ENCODE assay signal across 16 mouse cellular contexts in genomic region chr10:96479350-96479749, GRCm38 (mm10).
DNase-seq lines count a peak whose midpoint lies in the region; ATAC-seq and TF ChIP-seq lines count a peak whose summit lies in the region.
"Had no signal": no experiment of that assay in that cellular context is flagged by ENCODE, and none has a peak within 500 bp of the region (broad histone marks: within the 10 kb centered on the region; RNA-seq: fewer than 3 reads in every experiment).

No protein-coding gene starts in this region.

- TF ChIP-seq POLR2A in limb, embryonic 14.5 days (IDR thresholded peaks at IDR 0.05; ENCODE audit: borderline replicate concordance, extremely low read depth, insufficient read depth, insufficient read length), result no peak

- H3K9me3 ChIP-seq in ES-E14 (ENCODE audit: control insufficient read depth, insufficient read depth, low read depth, low read length), result no peaks in the 10 kb centered on the region
- H3K9me3 ChIP-seq in forebrain, embryonic 15.5 days, result 0 out of 2 replicates have a peak, but pooled peaks cover 2% of the 10 kb centered on the region
- no peaks in the 10 kb centered on the region for H3K9me3 ChIP-seq in limb, embryonic 14.5 days (ENCODE audit: control insufficient read depth, low read length)
- H3K9me3 ChIP-seq in hindbrain, embryonic 14.5 days (ENCODE audit: control insufficient read depth, low read length), result 0 out of 2 replicates have a peak, but pooled peaks cover 6% of the 10 kb centered on the region
- H3K9me3 ChIP-seq in midbrain, embryonic 15.5 days, result no peaks in the 10 kb centered on the region
- H3K9me3 ChIP-seq: heart, embryonic 13.5 days; liver, embryonic 13.5 days had no signal

- no peaks in the 10 kb centered on the region; a peak in 1 of 4 replicates for H3K4me1 ChIP-seq in ES-E14 (ENCODE audit: control insufficient read depth in 2 of 2, insufficient read depth in 2 of 2, low read length in 2 of 2, poor library complexity in 1 of 2)
- peaks cover 25% of the 10 kb centered on the region for H3K4me1 ChIP-seq in forebrain, embryonic 15.5 days
- H3K4me1 ChIP-seq in limb, embryonic 14.5 days (ENCODE audit: control insufficient read depth, insufficient read depth, low read length), result peaks cover 14% of the 10 kb centered on the region
- H3K4me1 ChIP-seq in hindbrain, embryonic 14.5 days (replicated peaks; ENCODE audit: control insufficient read depth, insufficient read depth, low read length), result 0 out of 2 replicates have a peak, but pooled peaks cover 12% of the 10 kb centered on the region
- peaks cover 4% of the 10 kb centered on the region; the same call in 1 of the 2 replicates for H3K4me1 ChIP-seq in midbrain, embryonic 15.5 days
- H3K4me1 ChIP-seq: heart, embryonic 13.5 days; liver, embryonic 13.5 days had no signal

- no peak overlapping the region for H3K4me3 ChIP-seq in ES-E14 (ENCODE audit: insufficient read depth in 1 of 2, low read depth in 1 of 2, low read length in 2 of 2, poor library complexity in 1 of 2, severe bottlenecking in 1 of 2)
- H3K4me3 ChIP-seq in forebrain, embryonic 15.5 days, result no peak overlapping the region
- H3K4me3 ChIP-seq in limb, embryonic 14.5 days (replicated peaks; ENCODE audit: low read length), result no peak overlapping the region
- no peak overlapping the region for H3K4me3 ChIP-seq in hindbrain, embryonic 14.5 days (replicated peaks; ENCODE audit: low read length)
- no peak overlapping the region for H3K4me3 ChIP-seq in midbrain, embryonic 15.5 days
- H3K4me3 ChIP-seq: heart, embryonic 13.5 days; liver, embryonic 13.5 days had no signal

- H3K27ac ChIP-seq in ES-E14 (ENCODE audit: insufficient read depth, low read depth, low read length, poor library complexity, severe bottlenecking), result no peak overlapping the region
- peak overlapping the region; percentile 66 for H3K27ac ChIP-seq in forebrain, embryonic 15.5 days (replicated peaks)
- peak overlapping the region; percentile 38; the same call in 1 of the 2 replicates for H3K27ac ChIP-seq in limb, embryonic 14.5 days (replicated peaks; ENCODE audit: low read depth, low read length)
- no peak overlapping the region for H3K27ac ChIP-seq in hindbrain, embryonic 14.5 days
- H3K27ac ChIP-seq in midbrain, embryonic 15.5 days, result no peak overlapping the region
- H3K27ac ChIP-seq: heart, embryonic 13.5 days; kidney, postnatal 0 days; liver, embryonic 13.5 days had no signal

- DNase-seq in ES-CJ7 (ENCODE audit: low read depth, low spot score), result peak; percentile 24
- DNase-seq in ES-E14 (ENCODE audit: low read depth, low spot score), result peak; percentile 34
- DNase-seq in limb, embryonic 14.5 days (ENCODE audit: low spot score), result no peak
- DNase-seq in hindbrain, embryonic 14.5 days (ENCODE audit: low spot score), result no peak
- no peak for DNase-seq in adrenal gland, postnatal 36 days
- DNase-seq: cerebellum, adult 18-20 months; layer of hippocampus, adult 9-11 months; liver, embryonic 13.5 days; right cerebral cortex, postnatal 25 days; thymus, adult 2 months had no signal

- 41% methylated on average over 12 of the region's 12 CpGs for WGBS in forebrain, embryonic 15.5 days
- 57% methylated on average over 12 of the region's 12 CpGs for WGBS in limb, embryonic 14.5 days
- WGBS in hindbrain, embryonic 14.5 days, result 64% methylated on average over 12 of the region's 12 CpGs
- WGBS in midbrain, embryonic 15.5 days, result 67% methylated on average over 12 of the region's 12 CpGs

- H3K27me3 ChIP-seq in forebrain, embryonic 15.5 days, result no peaks in the 10 kb centered on the region
- no peaks in the 10 kb centered on the region for H3K27me3 ChIP-seq in limb, embryonic 14.5 days (ENCODE audit: control insufficient read depth, insufficient read depth, low read length)
- no peaks in the 10 kb centered on the region for H3K27me3 ChIP-seq in hindbrain, embryonic 14.5 days (ENCODE audit: control insufficient read depth, insufficient read depth, low read length)
- H3K27me3 ChIP-seq in midbrain, embryonic 15.5 days (replicated peaks), result no peaks in the 10 kb centered on the region
- H3K27me3 ChIP-seq: heart, embryonic 13.5 days; liver, embryonic 13.5 days had no signal

- H3K9ac ChIP-seq in ES-E14 (ENCODE audit: insufficient read depth, low read depth, low read length, poor library complexity, severe bottlenecking), result no peak overlapping the region
- H3K9ac ChIP-seq in forebrain, embryonic 15.5 days (replicated peaks), result no peak overlapping the region
- H3K9ac ChIP-seq in limb, embryonic 14.5 days (ENCODE audit: low read depth, low read length, severe bottlenecking), result no peak overlapping the region
- no peak overlapping the region for H3K9ac ChIP-seq in hindbrain, embryonic 14.5 days
- H3K9ac ChIP-seq in midbrain, embryonic 15.5 days, result no peak overlapping the region
- H3K9ac ChIP-seq: heart, embryonic 13.5 days; liver, embryonic 13.5 days had no signal

- in situ Hi-C loops in ES-E14 (cut with MboI; ENCODE audit: low sequenced_read_pairs in 2 of 2, unreplicated experiment in 2 of 2), result no loop called here

- H3K4me2 ChIP-seq in forebrain, embryonic 15.5 days (replicated peaks), result peak overlapping the region; percentile 24
- peak overlapping the region; percentile 34; the same call in 1 of the 2 replicates for H3K4me2 ChIP-seq in limb, embryonic 14.5 days (replicated peaks; ENCODE audit: low read depth, low read length, severe bottlenecking)
- no peak overlapping the region for H3K4me2 ChIP-seq in hindbrain, embryonic 14.5 days (replicated peaks)
- no peak overlapping the region for H3K4me2 ChIP-seq in midbrain, embryonic 15.5 days
- H3K4me2 ChIP-seq: heart, embryonic 13.5 days; liver, embryonic 13.5 days had no signal

- no peak for ATAC-seq in forebrain, embryonic 15.5 days (replicated peaks)
- ATAC-seq in limb, embryonic 14.5 days (ENCODE audit: low FRiP score, low read depth), result no peak
- ATAC-seq in hindbrain, embryonic 14.5 days (ENCODE audit: low FRiP score), result no peak
- ATAC-seq in midbrain, embryonic 15.5 days (replicated peaks), result no peak
- ATAC-seq: inflammation-experienced regulatory T-cells, adult 6 months; lung, postnatal 0 days had no signal

- H3K36me3 ChIP-seq in ES-E14 (ENCODE audit: control insufficient read depth, insufficient read depth, low read length, poor library complexity, severe bottlenecking), result no peaks in the 10 kb centered on the region
- H3K36me3 ChIP-seq in forebrain, embryonic 15.5 days, result no peaks in the 10 kb centered on the region
- no peaks in the 10 kb centered on the region for H3K36me3 ChIP-seq in limb, embryonic 14.5 days (ENCODE audit: control insufficient read depth, insufficient read depth, low read length)
- no peaks in the 10 kb centered on the region for H3K36me3 ChIP-seq in hindbrain, embryonic 14.5 days (replicated peaks; ENCODE audit: control insufficient read depth, insufficient read depth)
- no peaks in the 10 kb centered on the region for H3K36me3 ChIP-seq in midbrain, embryonic 15.5 days (replicated peaks)
- H3K36me3 ChIP-seq: heart, embryonic 13.5 days; liver, embryonic 13.5 days had no signal

TF ChIP-seq in ES-E14, 5 proteins besides CTCF, POLR2A, EP300 and RAD21:
- TF ChIP-seq HCFC1 (IDR thresholded peaks at IDR 0.05; ENCODE audit: borderline replicate concordance, insufficient read depth, low read length) (no peak), MAFK (IDR thresholded peaks at IDR 0.05; ENCODE audit: insufficient read depth, low read depth, low read length) (no peak), CHD2 (IDR thresholded peaks at IDR 0.05; ENCODE audit: low read depth, low read length) (no peak), ZNF384 (IDR thresholded peaks at IDR 0.05; ENCODE audit: low read depth, low read length) (no peak), ZC3H11A (IDR thresholded peaks at IDR 0.05; ENCODE audit: borderline replicate concordance, low read depth, low read length) (no peak)

Comparison
In these comparisons a context has a peak if more than half of its experiments do, and no peak if none do; other contexts are left out.
1. DNase-seq: peak in ES-CJ7 (single experiment) and ES-E14 (single experiment); none in limb, embryonic 14.5 days (single experiment), hindbrain, embryonic 14.5 days (single experiment) and adrenal gland, postnatal 36 days (0 of 2).
2. H3K27ac ChIP-seq: peak in forebrain, embryonic 15.5 days (single experiment) and limb, embryonic 14.5 days (single experiment); none in ES-E14 (single experiment), hindbrain, embryonic 14.5 days (single experiment) and midbrain, embryonic 15.5 days (single experiment).
3. H3K4me2 ChIP-seq: peak in forebrain, embryonic 15.5 days (single experiment) and limb, embryonic 14.5 days (single experiment); none in hindbrain, embryonic 14.5 days (single experiment) and midbrain, embryonic 15.5 days (single experiment).